Comparison of ENCODE assay signal across 16 mouse cellular contexts in genomic region chr2:131358481-131358880, GRCm38 (mm10).
"Had no signal": no experiment of that assay in that cellular context is flagged by ENCODE, and none has a peak within 500 bp of the region (broad histone marks: within the 10 kb centered on the region; RNA-seq: fewer than 3 reads in every experiment).

No protein-coding gene starts in this region.

- H3K9me3 ChIP-seq: kidney, embryonic 15.5 days; limb, embryonic 12.5 days; liver, embryonic 13.5 days; lung, embryonic 15.5 days; megakaryocyte, embryonic 14.5 days; midbrain, embryonic 12.5 days; neural tube, embryonic 13.5 days had no signal

- DNase-seq: kidney, postnatal 4 days; liver; liver, embryonic 13.5 days; liver, postnatal 0 days; lung, postnatal 14 days; right cerebral cortex, postnatal 14 days; thymus, postnatal 4 days had no signal

- H3K27me3 ChIP-seq: kidney, embryonic 15.5 days; limb, embryonic 12.5 days; liver, embryonic 13.5 days; lung, embryonic 15.5 days; megakaryocyte, embryonic 14.5 days; neural tube, embryonic 13.5 days had no signal

- H3K4me3 ChIP-seq: kidney, embryonic 15.5 days; layer of hippocampus, adult 2 months; limb, embryonic 12.5 days; liver, embryonic 13.5 days; lung, embryonic 15.5 days; megakaryocyte, embryonic 14.5 days; midbrain, embryonic 12.5 days; neural tube, embryonic 13.5 days had no signal

- ATAC-seq: liver, postnatal 0 days; midbrain, embryonic 16.5 days had no signal

- H3K4me2 ChIP-seq: kidney, embryonic 15.5 days; limb, embryonic 12.5 days; liver, embryonic 13.5 days; lung, embryonic 15.5 days; midbrain, embryonic 12.5 days; neural tube, embryonic 13.5 days had no signal

- H3K9ac ChIP-seq: kidney, embryonic 15.5 days; limb, embryonic 12.5 days; liver, embryonic 13.5 days; liver, postnatal 0 days; lung, embryonic 15.5 days; midbrain, embryonic 12.5 days; neural tube, embryonic 13.5 days had no signal

- H3K36me3 ChIP-seq: kidney, embryonic 15.5 days; limb, embryonic 12.5 days; liver, embryonic 13.5 days; lung, embryonic 15.5 days; midbrain, embryonic 12.5 days; neural tube, embryonic 13.5 days had no signal

- H3K27ac ChIP-seq: kidney, embryonic 15.5 days; layer of hippocampus, adult 2 months; limb, embryonic 12.5 days; liver, embryonic 13.5 days; lung, embryonic 15.5 days; macrophage; midbrain, embryonic 12.5 days; neural tube, embryonic 13.5 days had no signal
